Mouse (Mus musculus) ES-E14 (cell line): ENCODE measurements around the gene Itga10. TPM values are rescaled to one million over a fixed set of nuclear protein-coding genes. Genes with fewer than 3 reads are reported as not detected.
A peak's percentile ranks its signal among the peaks of the same experiment; 100 is the strongest.

ENCODE experiments used
- DNase-seq: peaks from one replicate; pipeline ENCODE4 v3.0.0-alpha.2; 2013; ENCODE audit warnings: low read depth, low spot score
- H3K27ac ChIP-seq: 2 replicates; pipeline ENCODE4 v1.5.1; 2012; ENCODE audit warnings: low read depth, mild to moderate bottlenecking, low read length, moderate library complexity, mixed read lengths; ENCODE audit not compliant: poor library complexity, insufficient read depth, severe bottlenecking
- H3K36me3 ChIP-seq: 2 replicates; pipeline ENCODE4 v1.6.1; 2012; ENCODE audit warnings: mild to moderate bottlenecking, low read length, moderate library complexity, mixed read lengths; ENCODE audit not compliant: control insufficient read depth, poor library complexity, insufficient read depth, severe bottlenecking
- H3K4me1 ChIP-seq, 2 experiments: fragments of 150-350 bp in 1 of 2; sonication (generic) in 1 of 2; 2 replicates each; pipeline ENCODE4 v1.6.1; 2012; ENCODE audit warnings: low read length in 2 of 2, mild to moderate bottlenecking in 1 of 2, mixed read lengths in 1 of 2; ENCODE audit not compliant: control insufficient read depth in 2 of 2, insufficient read depth in 2 of 2, poor library complexity in 1 of 2
- H3K4me3 ChIP-seq, 2 experiments: fragments of 150-350 bp in 1 of 2; sonication (generic) in 1 of 2; 2 replicates each; pipeline ENCODE4 v1.5.1; 2012; ENCODE audit warnings: low read length in 2 of 2, low read depth in 1 of 2, mild to moderate bottlenecking in 1 of 2, mixed read lengths in 1 of 2; ENCODE audit not compliant: insufficient read depth in 1 of 2, poor library complexity in 1 of 2, severe bottlenecking in 1 of 2
- H3K9ac ChIP-seq: 2 replicates; pipeline ENCODE4 v1.6.1; 2012; ENCODE audit warnings: low read depth, mild to moderate bottlenecking, low read length, mixed read lengths; ENCODE audit not compliant: poor library complexity, insufficient read depth, severe bottlenecking
- H3K9me3 ChIP-seq: fragments of 150-350 bp; sonication (generic); 2 replicates; pipeline ENCODE4 v1.6.1; 2012; ENCODE audit warnings: low read depth, mild to moderate bottlenecking, low read length; ENCODE audit not compliant: control insufficient read depth, insufficient read depth
- CHD2 ChIP-seq: IDR thresholded peaks from 2 replicates; pipeline ENCODE4 v1.6.1; 2014; ENCODE audit warnings: mild to moderate bottlenecking, low read depth, low read length, inconsistent platforms
- HCFC1 ChIP-seq: IDR thresholded peaks from 2 replicates; pipeline ENCODE4 v1.6.1; 2012; ENCODE audit warnings: low read length, inconsistent platforms, borderline replicate concordance; ENCODE audit not compliant: insufficient read depth
- MAFK ChIP-seq: IDR thresholded peaks from 2 replicates; pipeline ENCODE4 v1.6.1; 2014; ENCODE audit warnings: mild to moderate bottlenecking, low read depth, low read length, inconsistent platforms; ENCODE audit not compliant: insufficient read depth
- ZC3H11A ChIP-seq: IDR thresholded peaks from 2 replicates; pipeline ENCODE4 v1.6.1; 2012; ENCODE audit warnings: low read depth, mild to moderate bottlenecking, inconsistent platforms, low read length, borderline replicate concordance
- ZNF384 ChIP-seq: IDR thresholded peaks from 2 replicates; pipeline ENCODE4 v1.6.1; 2012; ENCODE audit warnings: low read depth, low read length, inconsistent platforms
- in situ Hi-C, 2 experiments: fragments of 600-800 bp; cut with MboI; formaldehyde crosslinking; loops; one replicate each; pipeline ENCODE4 v1.15.1; 2025; ENCODE audit warnings: low sequenced_read_pairs in 2 of 2, inconsistent platforms in 1 of 2; ENCODE audit not compliant: unreplicated experiment in 2 of 2
- total RNA-seq: library from RNA; depleted of rRNA; stranded (reverse); fragments of 300-350 nt; gene quantifications from 2 replicates; pipeline ENCODE4 v1.2.3, GENCODE M21; 2012

Gene Itga10
- total RNA-seq, 1 experiment, result 1.7 TPM

DNA sequence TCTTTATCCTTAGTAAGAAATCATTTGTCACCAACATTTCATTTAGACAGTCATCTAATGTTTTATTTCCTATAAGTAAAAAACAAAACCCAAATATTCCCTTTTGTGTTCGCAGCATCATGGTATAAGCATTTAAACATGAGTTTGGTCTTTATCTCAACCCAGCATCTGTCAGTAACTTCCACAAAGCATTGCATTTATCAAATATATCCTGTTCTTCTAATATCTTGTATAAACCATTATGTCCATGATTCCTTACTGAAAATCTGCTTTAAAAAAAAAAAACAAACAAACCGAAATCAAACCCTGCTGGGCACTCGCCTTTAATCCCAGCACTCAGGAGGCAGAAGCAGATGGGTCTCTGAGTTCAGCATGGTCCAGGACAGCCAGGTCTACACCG is 38.8 kb upstream of the Itga10 start:
- no peak for DNase-seq
- in situ Hi-C loops, result no loop called here
- Histone ChIP-seq H3K27ac (no peak overlapping the region), H3K9ac (no peak overlapping the region), H3K4me1 (0 out of 4 replicates have a peak, but pooled peaks cover 0 to 2% of the 10 kb centered on the region in 2 experiments), H3K36me3 (no peaks in the 10 kb centered on the region), H3K9me3 (no peaks in the 10 kb centered on the region), H3K4me3 (no peak overlapping the region)
- TF ChIP-seq CHD2 (no peak), ZNF384 (no peak), HCFC1 (no peak), MAFK (no peak), ZC3H11A (no peak)

DNA sequence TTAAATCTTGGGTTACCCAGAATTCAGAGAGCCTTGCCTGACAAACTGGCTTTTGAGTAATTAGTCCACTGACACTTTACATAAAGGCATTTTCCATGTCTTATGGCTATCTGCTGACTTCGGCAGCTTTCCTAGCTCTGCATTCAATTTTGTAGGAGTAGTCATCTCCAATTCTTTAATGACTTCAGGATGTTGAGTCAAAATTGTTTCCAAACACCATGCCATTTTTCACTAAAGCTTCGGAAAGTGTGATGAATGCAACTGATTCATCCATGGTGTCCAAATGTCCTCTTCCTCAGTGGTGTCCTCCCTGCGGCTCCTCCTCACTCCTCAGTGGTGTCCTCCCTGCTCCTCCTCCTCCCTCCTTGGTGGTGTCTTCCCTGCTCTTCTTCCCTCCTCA is 27.4 kb upstream of the Itga10 start:
- Histone ChIP-seq H3K9me3 (no peaks in the 10 kb centered on the region), H3K4me1 (peaks cover 0 to 3% of the 10 kb centered on the region in 2 experiments; a peak in 1 of 4 replicates), H3K27ac (no peak overlapping the region), H3K36me3 (peaks cover 3% of the 10 kb centered on the region; the same call in 1 of the 2 replicates), H3K9ac (no peak overlapping the region), H3K4me3 (no peak overlapping the region)
- TF ChIP-seq CHD2 (no peak), MAFK (no peak), HCFC1 (no peak), ZNF384 (no peak), ZC3H11A (no peak)
- DNase-seq, result no peak
- in situ Hi-C loops, result no loop called here

DNA sequence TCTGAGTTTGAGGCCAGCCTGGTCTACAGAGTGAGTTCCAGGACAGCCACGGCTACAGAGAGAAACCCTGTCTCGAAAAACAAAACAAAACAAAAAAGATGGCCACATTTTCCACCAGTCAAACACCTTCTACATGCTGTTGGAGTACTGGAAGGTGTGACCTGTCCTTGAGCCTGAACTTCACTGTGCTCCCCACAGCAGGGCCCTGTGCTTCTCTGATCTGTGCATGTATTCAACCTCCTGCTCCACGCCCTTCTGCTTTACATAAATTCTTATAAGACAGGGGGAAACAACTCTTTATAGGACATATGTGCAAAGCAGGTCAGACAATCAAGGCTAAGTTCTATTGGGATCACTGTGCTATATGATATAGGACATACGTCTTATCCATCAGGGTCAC is 22.2 kb upstream of the Itga10 start:
- peaks cover 6% of the 10 kb centered on the region; the same call in 1 of the 2 replicates for H3K36me3 ChIP-seq
- no peak for TF ChIP-seq CHD2
- no peak for TF ChIP-seq MAFK
- no peak for TF ChIP-seq HCFC1
- no peak for TF ChIP-seq ZC3H11A
- TF ChIP-seq ZNF384, result no peak
- no peak overlapping the region for H3K4me3 ChIP-seq
- no peak overlapping the region; the same call in 1 of the 2 replicates for H3K27ac ChIP-seq
- DNase-seq, result no peak
- H3K9me3 ChIP-seq, result no peaks in the 10 kb centered on the region
- H3K9ac ChIP-seq, result no peak overlapping the region
- in situ Hi-C loops, result no loop called here
- H3K4me1 ChIP-seq, result peaks cover 3 to 9% of the 10 kb centered on the region in 2 experiments; a peak in 2 of 4 replicates

DNA sequence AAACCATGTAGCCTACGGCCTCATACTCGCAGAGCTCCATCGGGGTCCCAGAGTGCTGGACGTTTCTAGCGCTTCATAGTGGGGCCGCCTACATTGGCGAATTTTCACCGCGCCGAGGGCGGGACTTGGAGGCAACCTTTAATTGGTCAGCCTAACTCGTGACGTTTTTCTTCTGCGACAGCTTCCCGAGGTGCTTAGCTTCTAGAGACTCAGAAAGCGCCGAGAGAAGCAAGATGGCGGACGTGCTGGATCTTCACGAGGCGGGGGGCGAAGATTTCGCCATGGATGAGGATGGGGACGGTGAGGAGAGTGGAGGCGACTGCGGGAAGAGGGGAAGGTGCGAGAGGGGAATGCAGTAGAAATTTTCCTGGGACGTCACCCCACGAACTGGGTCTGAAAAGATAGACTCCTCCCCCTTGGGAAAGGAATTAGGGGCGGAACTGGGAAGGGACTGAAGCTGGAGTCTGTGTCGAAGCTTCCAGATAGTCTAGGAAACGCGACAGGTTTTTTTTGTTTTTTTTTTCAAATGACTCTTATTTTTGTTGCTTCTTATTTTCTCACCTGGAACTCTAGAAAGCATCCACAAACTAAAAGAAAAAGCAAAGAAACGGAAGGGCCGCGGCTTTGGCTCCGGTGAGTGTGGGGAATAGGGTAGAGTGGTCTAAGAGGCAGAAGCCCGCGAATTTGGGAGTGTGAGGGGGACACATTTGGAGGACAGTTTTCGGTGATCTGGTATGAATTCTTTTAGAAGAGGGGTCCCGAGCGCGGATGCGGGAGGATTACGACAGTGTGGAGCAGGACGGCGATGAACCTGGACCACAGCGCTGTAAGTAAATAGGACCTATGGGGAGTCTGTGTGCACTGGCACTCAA is 15.4 kb upstream of the Itga10 start, which contains the start of gene Rbm8a:
Gene Rbm8a (plus strand): TSS at position 205 of the 872 bp plus-strand sequence.
- no peaks in the 10 kb centered on the region; a peak in 1 of 4 replicates for H3K4me1 ChIP-seq
- peak; percentile 99 for DNase-seq
- in situ Hi-C loops, result loop anchor here in 1 of 2 experiments (10.0 kb wide), 1 partner anchor 85 kb away; no protein-coding TSS in a partner anchor
- no peaks in the 10 kb centered on the region for H3K9me3 ChIP-seq
- peak within 1 kb of the TSS; percentile 88 to 97 for H3K4me3 ChIP-seq
- TF ChIP-seq ZC3H11A (no peak; the same call in 1 of the 2 replicates), CHD2 (no peak), HCFC1 (peak; percentile 77), MAFK (no peak), ZNF384 (0 out of 2 replicates have a peak, but pooled peaks have one; percentile 33)
- H3K9ac ChIP-seq, result peak within 1 kb of the TSS; percentile 99
- peaks cover 10% of the 10 kb centered on the region for H3K36me3 ChIP-seq
- peak within 1 kb of the TSS; percentile 95 for H3K27ac ChIP-seq
